Mouse (Mus musculus): Measurements from ENCODE around the gene A630095E13Rik.
"Not testable (repeated sequence)": the region's sequence is repeated elsewhere in the genome, so short reads cannot be mapped to it uniquely, and the experiment has no call there.

A630095E13Rik gene

GRCm38 (mm10) chr9:36643276-36643675 is at the start of gene A630095E13Rik:
A630095E13Rik (minus strand) TSS chr9:36643376.
- in situ Hi-C loops (cut with MboI, MseI) = not testable (repeated sequence)

- in situ Hi-C loops (cut with MboI, MseI) = no loop called here
Measured at GRCm38 (mm10) chr9:36692920-36693319, 49.7 kb upstream of the A630095E13Rik start, which contains the start of gene Acrv1. Acrv1 (plus strand) TSS chr9:36693220.

DNA sequence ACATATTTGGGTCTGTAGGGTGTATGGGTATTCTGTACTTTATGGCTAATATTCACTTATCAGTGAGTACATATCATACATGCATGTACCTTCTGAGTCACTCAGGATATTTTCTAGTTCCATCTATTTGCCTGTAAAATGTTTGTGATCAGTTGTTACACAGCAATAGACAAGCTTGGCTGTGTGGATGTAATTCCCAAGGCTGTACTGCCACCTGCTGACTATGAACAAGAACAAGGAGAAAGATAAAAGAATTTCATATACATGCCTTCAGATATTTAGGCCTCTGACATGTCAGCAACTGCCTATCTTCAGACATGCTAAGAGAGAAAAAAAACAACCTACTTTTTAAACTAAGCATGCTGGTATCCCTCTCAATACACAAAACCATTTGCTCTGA is 44.2 kb upstream of the A630095E13Rik start:
- in situ Hi-C loops (cut with MboI, MseI) = no loop called here

GRCm38 (mm10) chr9:36681424-36681823 is 38.2 kb upstream of the A630095E13Rik start:
- in situ Hi-C loops (cut with MboI, MseI) = no loop called here

Measured in T-helper 17 cell (primary cell).